Mouse (Mus musculus) stomach, postnatal 0 days (tissue): ENCODE data around the gene Fgfr2.

Experiments used
- CTCF ChIP-seq: IDR thresholded peaks from 2 replicates; pipeline ENCODE4 v1.5.1; 2016; ENCODE audit warnings: antibody characterized with exemption, low read depth, mild to moderate bottlenecking, moderate library complexity
- EP300 ChIP-seq: optimal IDR thresholded peaks from 2 replicates; pipeline ENCODE3; 2016; ENCODE audit warnings: antibody characterized with exemption

- TF ChIP-seq CTCF (no peak), EP300 (no peak)
These were observed 29.4 kb downstream of the Fgfr2 start for GRCm38 (mm10) chr7:133093731-133094130.
